Mouse (Mus musculus): ENCODE measurements at regions not wholly inside any gene's neighbourhood (a gene's known extent, or its start where the extent isn't known, plus 50 kb on each side); places are given as distances from the start of the nearest gene placed in this dataset.
"Not testable (repeated sequence)": the region's sequence is repeated elsewhere in the genome, so short reads cannot be mapped to it uniquely, and the experiment has no call there.

- in situ Hi-C loops (cut with MboI; ENCODE audit: low pct_unique_long_range_greater_than_20kb): no loop called here
- peak; percentile 87 for ATAC-seq
- CTCF ChIA-PET: interaction anchor here (1.2 kb wide), 1 partner anchor 20 kb away, joined by 3 read pairs; no protein-coding TSS in a partner anchor
Observed at GRCm38 (mm10) chr4:8084954-8085639, 153.7 kb downstream of the Car8 start.

GRCm38 (mm10) chr4:8079349-8079748, 159.5 kb downstream of the Car8 start:
- ChIA-PET POLR2A (interaction anchor here (0.6 kb wide), 1 partner anchor 269 kb away, joined by 4 read pairs; no protein-coding TSS in a partner anchor), CTCF (no interaction called here)
- no peaks in the 10 kb centered on the region for H3K27me3 ChIP-seq
- DNase-seq (ENCODE audit: low read depth, low spot score) (no peak), ATAC-seq (no peak)
- in situ Hi-C loops (cut with MboI; ENCODE audit: low pct_unique_long_range_greater_than_20kb): no loop called here
- TF ChIP-seq CTCF (IDR thresholded peaks at IDR 0.05): no peak

More at GRCm38 (mm10) chr4:8084954-8085639, 153.7 kb downstream of the Car8 start:
- no peaks in the 10 kb centered on the region for H3K27me3 ChIP-seq
- no peak for DNase-seq (ENCODE audit: low read depth, low spot score)
- peak; percentile 79 for TF ChIP-seq CTCF (IDR thresholded peaks at IDR 0.05)
- POLR2A ChIA-PET: no interaction called here

- no peak for DNase-seq (ENCODE audit: low read depth, low spot score)
- in situ Hi-C loops (cut with MboI; ENCODE audit: low pct_unique_long_range_greater_than_20kb): no loop called here
- no peak for ATAC-seq
- no peak for TF ChIP-seq CTCF (IDR thresholded peaks at IDR 0.05)
- ChIA-PET POLR2A (no interaction called here), CTCF (no interaction called here)
- no peaks in the 10 kb centered on the region for H3K27me3 ChIP-seq
Observed at GRCm38 (mm10) chr4:8072989-8073573, 165.8 kb downstream of the Car8 start.

- CTCF ChIA-PET; ATAC-seq; DNase-seq (ENCODE audit: low read depth, low spot score); POLR2A ChIA-PET; in situ Hi-C loops (cut with MboI; ENCODE audit: low pct_unique_long_range_greater_than_20kb); H3K27me3 ChIP-seq: not testable (repeated sequence)
Observed at GRCm38 (mm10) chr4:8070693-8071092, 168.1 kb downstream of the Car8 start.

- no peak for ATAC-seq
- ChIA-PET POLR2A (no interaction called here), CTCF (no interaction called here)
- no peak for TF ChIP-seq CTCF (IDR thresholded peaks at IDR 0.05)
- DNase-seq (ENCODE audit: low read depth, low spot score): no peak
- H3K27me3 ChIP-seq: no peaks in the 10 kb centered on the region
- in situ Hi-C loops (cut with MboI; ENCODE audit: low pct_unique_long_range_greater_than_20kb): no loop called here
Observed at GRCm38 (mm10) chr4:8068086-8068485, 170.8 kb downstream of the Car8 start.

- ChIA-PET CTCF (no interaction called here), POLR2A (no interaction called here)
- in situ Hi-C loops (cut with MboI; ENCODE audit: low pct_unique_long_range_greater_than_20kb): no loop called here
- DNase-seq (ENCODE audit: low read depth, low spot score) (no peak), ATAC-seq (no peak)
- TF ChIP-seq CTCF (IDR thresholded peaks at IDR 0.05): no peak
- no peaks in the 10 kb centered on the region for H3K27me3 ChIP-seq
Observed at GRCm38 (mm10) chr4:8041776-8042175, 197.1 kb downstream of the Car8 start.

- CTCF ChIA-PET: no interaction called here
- in situ Hi-C loops (cut with MboI; ENCODE audit: low pct_unique_long_range_greater_than_20kb): no loop called here
Observed at GRCm38 (mm10) chr4:8037863-8038262, 201.0 kb downstream of the Car8 start.

GRCm38 (mm10) chr4:8033402-8033801, 205.4 kb downstream of the Car8 start:
- in situ Hi-C loops (cut with MboI; ENCODE audit: low pct_unique_long_range_greater_than_20kb); CTCF ChIA-PET; POLR2A ChIA-PET; ATAC-seq; DNase-seq (ENCODE audit: low read depth, low spot score); H3K27me3 ChIP-seq: not testable (repeated sequence)

More at GRCm38 (mm10) chr4:8037863-8038262, 201.0 kb downstream of the Car8 start:
- TF ChIP-seq CTCF (IDR thresholded peaks at IDR 0.05): no peak
- no peaks in the 10 kb centered on the region for H3K27me3 ChIP-seq
- ATAC-seq (no peak), DNase-seq (ENCODE audit: low read depth, low spot score) (no peak)
- POLR2A ChIA-PET: no interaction called here

- peak; percentile 73 for TF ChIP-seq CTCF (IDR thresholded peaks at IDR 0.05)
- H3K27me3 ChIP-seq: peaks cover 7% of the 10 kb centered on the region
- CTCF ChIA-PET: no interaction called here
- no peak for ATAC-seq
- no peak for DNase-seq (ENCODE audit: low read depth, low spot score)
- in situ Hi-C loops (cut with MboI; ENCODE audit: low pct_unique_long_range_greater_than_20kb): no loop called here
- POLR2A ChIA-PET: no interaction called here
Observed at GRCm38 (mm10) chr4:8005155-8005554, 233.7 kb downstream of the Car8 start.

- ChIA-PET CTCF (interaction anchor here (1.1 kb wide), 2 partner anchors 13 to 27 kb away, joined by 3 read pairs; no protein-coding TSS in a partner anchor), POLR2A (interaction anchor here (1.5 kb wide), 1 partner anchor 9 kb away, joined by 5 read pairs; no protein-coding TSS in a partner anchor)
- TF ChIP-seq CTCF (IDR thresholded peaks at IDR 0.05): no peak
- peaks cover 7% of the 10 kb centered on the region for H3K27me3 ChIP-seq
- no peak for DNase-seq (ENCODE audit: low read depth, low spot score)
- in situ Hi-C loops (cut with MboI; ENCODE audit: low pct_unique_long_range_greater_than_20kb): no loop called here
- no peak for ATAC-seq
Observed at GRCm38 (mm10) chr4:7997575-7997953, 241.3 kb downstream of the Car8 start.

- CTCF ChIA-PET: interaction anchor here (1.1 kb wide), 2 partner anchors 14 to 27 kb away, joined by 3 read pairs; no protein-coding TSS in a partner anchor
- in situ Hi-C loops (cut with MboI; ENCODE audit: low pct_unique_long_range_greater_than_20kb): no loop called here
- POLR2A ChIA-PET: interaction anchor here (1.5 kb wide), 1 partner anchor 8 kb away, joined by 5 read pairs; no protein-coding TSS in a partner anchor
- ATAC-seq (no peak), DNase-seq (ENCODE audit: low read depth, low spot score) (no peak)
- no peak for TF ChIP-seq CTCF (IDR thresholded peaks at IDR 0.05)
- peaks cover 3% of the 10 kb centered on the region for H3K27me3 ChIP-seq
Observed at GRCm38 (mm10) chr4:7996923-7997574, 241.8 kb downstream of the Car8 start.
